Mouse (Mus musculus) limb, embryonic 11.5 days (tissue): Measurements from ENCODE around the gene Shroom2. TPM values are rescaled to one million over a fixed set of nuclear protein-coding genes. Genes with fewer than 3 reads are reported as not detected.

Source experiments
- ATAC-seq: fragments of 200-750 bp; cut with Nextera tagmentation; 2 replicates; pipeline ENCODE4 v1.8.0; 2017; ENCODE audit warnings: low read depth; ENCODE audit not compliant: insufficient number of reproducible peaks, low FRiP score, low TSS enrichment
- DNase-seq: peaks from one replicate; pipeline ENCODE4 v3.0.0-alpha.2; 2015; ENCODE audit warnings: low spot score
- H3K27ac ChIP-seq: fragments of 300-500 bp; sonication (generic); replicated peaks from 2 replicates; pipeline ENCODE4 v1.5.1; 2014; ENCODE audit warnings: low read depth, mild to moderate bottlenecking, low read length
- H3K27me3 ChIP-seq: fragments of 300-500 bp; sonication (generic); 2 replicates; pipeline ENCODE4 v1.6.1; 2014; ENCODE audit warnings: mild to moderate bottlenecking, low read length, mixed read lengths; ENCODE audit not compliant: control insufficient read depth, insufficient read depth
- H3K36me3 ChIP-seq: fragments of 300-500 bp; sonication (generic); 2 replicates; pipeline ENCODE4 v1.6.1; 2014; ENCODE audit warnings: mild to moderate bottlenecking, low read length, moderate library complexity, mixed read lengths; ENCODE audit not compliant: control insufficient read depth, insufficient read depth
- H3K4me1 ChIP-seq: fragments of 300-500 bp; sonication (generic); 2 replicates; pipeline ENCODE4 v1.6.1; 2014; ENCODE audit warnings: low read length, mixed read lengths; ENCODE audit not compliant: control insufficient read depth, insufficient read depth
- H3K4me2 ChIP-seq: fragments of 300-500 bp; sonication (generic); 2 replicates; pipeline ENCODE4 v1.6.1; 2014; ENCODE audit warnings: low read depth, mild to moderate bottlenecking, moderate library complexity; ENCODE audit not compliant: severe bottlenecking
- H3K4me3 ChIP-seq: fragments of 300-500 bp; sonication (generic); 2 replicates; pipeline ENCODE4 v1.5.1; 2014; ENCODE audit warnings: low read depth, low read length
- H3K9ac ChIP-seq: fragments of 300-500 bp; sonication (generic); 2 replicates; pipeline ENCODE4 v1.6.1; 2014; ENCODE audit warnings: mild to moderate bottlenecking, low read length
- H3K9me3 ChIP-seq: fragments of 300-500 bp; sonication (generic); 2 replicates; pipeline ENCODE4 v1.6.1; 2016; ENCODE audit warnings: low read length; ENCODE audit not compliant: control insufficient read depth
- WGBS: fragments of 180-500 bp; shearing (Covaris S2); extraction: QIAGEN DNeasy Blood & Tissue Kit; methylation state at CpG from one replicate; pipeline ENCODE4 v1.1.7; 2014; 5-methylcytosine and 5-hydroxymethylcytosine counted together
- polyA plus RNA-seq: library from polyadenylated mRNA; unstranded; fragments of >200 nt; fragmentation: Nextera tagmentation; extraction: Ambion mirVana; gene quantifications from 2 replicates; pipeline ENCODE4 v1.2.1, GENCODE M21; 2014

Gene Shroom2
- 6.6 and 8.4 TPM in 2 replicates for polyA plus RNA-seq

GRCm38 (mm10) chrX:152768891-152769599 lies at the start of gene Shroom2:
Gene Shroom2 (minus strand): TSS chrX:152769465.
- H3K27ac ChIP-seq: no peak within 1 kb of the TSS
- DNase-seq (peak; percentile 46), ATAC-seq (peak; percentile 70)
- H3K27me3 ChIP-seq: peaks cover 18% of the 10 kb centered on the region
- H3K36me3 ChIP-seq: no peaks in the 10 kb centered on the region
- no peaks in the 10 kb centered on the region for H3K9me3 ChIP-seq
- H3K4me2 ChIP-seq: peak within 1 kb of the TSS; percentile 47
- H3K4me3 ChIP-seq: peak within 1 kb of the TSS; percentile 49
- 12% methylated on average over 49 of the region's 55 CpGs for WGBS
- H3K4me1 ChIP-seq: no peaks in the 10 kb centered on the region
- peak within 1 kb of the TSS; percentile 59 for H3K9ac ChIP-seq

DNA sequence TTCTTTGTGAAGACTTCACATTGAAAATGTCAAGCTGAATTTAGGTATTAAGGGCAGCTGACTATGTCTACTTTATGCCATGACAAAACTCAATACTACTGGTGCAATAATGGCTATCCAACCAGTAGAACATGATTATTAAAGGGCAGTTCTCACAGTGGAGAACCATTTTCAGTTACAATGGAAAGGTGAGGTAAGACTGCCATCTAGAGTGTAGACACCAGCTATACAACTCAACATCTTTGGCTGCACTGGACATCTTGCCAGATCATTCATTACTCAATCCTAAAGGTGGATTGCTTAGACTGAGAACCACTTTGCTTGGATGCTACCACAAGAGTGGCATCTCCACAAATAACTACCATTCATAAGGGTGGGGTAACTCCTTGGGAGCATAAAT lies 49.7 kb upstream of the Shroom2 start:
- no peaks in the 10 kb centered on the region for H3K9me3 ChIP-seq
- H3K4me2 ChIP-seq: no peak overlapping the region
- H3K4me3 ChIP-seq: no peak overlapping the region
- H3K27me3 ChIP-seq: no peaks in the 10 kb centered on the region
- no peak overlapping the region for H3K27ac ChIP-seq
- no peak overlapping the region for H3K9ac ChIP-seq
- ATAC-seq (no peak), DNase-seq (no peak)
- no peaks in the 10 kb centered on the region for H3K4me1 ChIP-seq
- no peaks in the 10 kb centered on the region for H3K36me3 ChIP-seq

GRCm38 (mm10) chrX:152813339-152813738 lies 44.1 kb upstream of the Shroom2 start:
- Histone ChIP-seq H3K27me3 (no peaks in the 10 kb centered on the region; the same call in 1 of the 2 replicates), H3K4me3 (no peak overlapping the region), H3K4me1 (no peaks in the 10 kb centered on the region), H3K36me3 (no peaks in the 10 kb centered on the region), H3K9ac (no peak overlapping the region), H3K4me2 (no peak overlapping the region), H3K27ac (no peak overlapping the region), H3K9me3 (no peaks in the 10 kb centered on the region)
- WGBS: 82% methylated on average over 3 of the region's 3 CpGs
- DNase-seq (no peak), ATAC-seq (no peak)

DNA sequence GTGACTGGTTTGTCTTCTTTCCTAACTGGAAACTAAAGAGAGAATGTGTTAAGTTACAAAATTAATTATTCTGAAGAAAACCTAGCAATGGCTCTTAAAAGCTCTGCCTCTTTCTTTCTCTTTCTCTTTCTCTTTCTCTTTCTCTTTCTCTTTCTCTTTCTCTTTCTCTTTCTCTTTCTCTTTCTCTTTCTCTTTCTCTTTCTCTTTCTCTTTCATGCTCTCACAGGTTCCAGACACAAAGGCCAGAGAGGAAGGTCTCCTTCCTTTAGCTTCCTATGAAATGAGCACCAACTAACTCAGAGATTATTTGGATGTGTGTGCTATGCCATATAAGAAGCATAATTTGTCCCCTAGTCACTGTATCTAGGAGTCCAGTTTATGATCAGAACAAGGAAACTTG lies 36.1 kb upstream of the Shroom2 start:
- Histone ChIP-seq H3K27ac (no peak overlapping the region), H3K9ac (no peak overlapping the region), H3K9me3 (no peaks in the 10 kb centered on the region), H3K4me1 (no peaks in the 10 kb centered on the region), H3K4me2 (no peak overlapping the region), H3K36me3 (no peaks in the 10 kb centered on the region), H3K4me3 (no peak overlapping the region), H3K27me3 (peaks cover 3% of the 10 kb centered on the region; the same call in 1 of the 2 replicates)
- DNase-seq: no peak
- ATAC-seq: no peak

DNA sequence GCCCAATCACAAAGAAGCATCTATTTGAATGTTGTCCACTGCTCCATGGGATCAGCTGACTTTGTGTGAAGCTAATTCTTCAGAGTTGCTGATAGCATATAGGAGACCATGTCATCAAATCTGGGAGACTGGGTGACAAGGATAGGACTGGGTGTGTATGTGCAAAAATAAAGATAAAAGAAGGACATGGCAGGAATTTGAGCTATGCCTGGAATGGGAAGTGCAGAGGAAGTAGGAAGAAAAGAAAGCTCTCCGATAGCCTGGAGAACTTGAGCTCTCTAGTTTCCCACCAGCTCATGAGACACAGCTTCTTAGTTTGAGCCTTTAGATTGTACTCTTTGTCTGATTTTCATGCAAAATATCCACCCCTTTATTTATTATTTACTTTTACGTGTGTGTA lies 19.3 kb upstream of the Shroom2 start:
- Histone ChIP-seq H3K27me3 (peaks cover 4% of the 10 kb centered on the region; the same call in 1 of the 2 replicates), H3K4me3 (no peak overlapping the region), H3K9me3 (no peaks in the 10 kb centered on the region), H3K36me3 (no peaks in the 10 kb centered on the region), H3K4me2 (no peak overlapping the region), H3K9ac (no peak overlapping the region), H3K27ac (no peak overlapping the region), H3K4me1 (no peaks in the 10 kb centered on the region)
- ATAC-seq (no peak), DNase-seq (no peak)
- WGBS: 75% methylated on average over 2 of the region's 2 CpGs

GRCm38 (mm10) chrX:152788129-152788528 lies 18.9 kb upstream of the Shroom2 start:
- Histone ChIP-seq H3K36me3 (no peaks in the 10 kb centered on the region), H3K4me1 (no peaks in the 10 kb centered on the region), H3K9me3 (no peaks in the 10 kb centered on the region), H3K27me3 (peaks cover 4% of the 10 kb centered on the region; the same call in 1 of the 2 replicates), H3K4me3 (no peak overlapping the region), H3K4me2 (no peak overlapping the region), H3K27ac (no peak overlapping the region), H3K9ac (no peak overlapping the region)
- no peak for ATAC-seq
- WGBS: 75% methylated on average over 1 of the region's 1 CpGs
- no peak for DNase-seq

GRCm38 (mm10) chrX:152781720-152782403 lies 12.6 kb upstream of the Shroom2 start, which contains the start of gene Gpr143:
Gene Gpr143 (plus strand): TSS chrX:152781921.
- WGBS: 25% methylated on average over 26 of the region's 26 CpGs
- DNase-seq: peak; percentile 32
- no peaks in the 10 kb centered on the region for H3K9me3 ChIP-seq
- H3K4me3 ChIP-seq: 0 out of 2 replicates have a peak within 1 kb of the TSS, but pooled peaks have one; percentile 10
- H3K27ac ChIP-seq: no peak within 1 kb of the TSS
- H3K9ac ChIP-seq: no peak within 1 kb of the TSS
- peaks cover 8% of the 10 kb centered on the region; the same call in 1 of the 2 replicates for H3K27me3 ChIP-seq
- H3K4me1 ChIP-seq: no peaks in the 10 kb centered on the region
- H3K4me2 ChIP-seq: peak within 1 kb of the TSS; percentile 38
- ATAC-seq: no peak
- no peaks in the 10 kb centered on the region for H3K36me3 ChIP-seq

DNA sequence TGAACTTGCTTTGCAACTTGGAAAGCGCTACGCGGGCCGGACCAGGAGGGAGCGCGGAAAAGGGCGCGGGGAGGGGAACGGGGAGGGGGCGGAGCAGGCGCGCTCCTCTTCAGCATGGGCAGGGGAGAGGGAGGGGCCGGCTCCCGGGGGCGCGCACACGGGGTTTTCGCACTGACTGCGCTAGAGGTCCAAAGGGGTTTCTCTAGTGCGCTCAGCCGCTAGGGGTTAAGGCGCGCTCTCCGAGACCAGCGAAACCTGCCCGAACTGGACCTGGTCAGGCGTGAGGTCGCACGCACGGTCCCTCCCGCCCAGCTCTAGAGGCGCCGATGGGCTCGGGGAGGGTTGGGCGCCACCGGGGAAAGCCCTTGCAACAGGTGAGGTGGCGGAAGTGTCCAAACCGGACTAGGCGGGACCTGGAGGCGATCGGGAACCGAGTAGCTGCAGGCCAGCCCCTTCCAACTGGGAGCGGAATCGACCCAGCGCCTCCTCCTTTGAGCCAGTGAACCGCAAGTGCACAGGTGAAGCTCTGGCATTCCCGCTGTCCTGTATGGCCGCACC lies 414 bp upstream of the Shroom2 start:
- peaks cover 18% of the 10 kb centered on the region for H3K27me3 ChIP-seq
- DNase-seq: peak; percentile 82
- peak overlapping the region; percentile 59 for H3K9ac ChIP-seq
- no peaks in the 10 kb centered on the region for H3K9me3 ChIP-seq
- H3K4me2 ChIP-seq: peak overlapping the region; percentile 47
- 13% methylated on average over 30 of the region's 48 CpGs for WGBS
- ATAC-seq: peak; percentile 94
- peak overlapping the region; percentile 49 for H3K4me3 ChIP-seq
- H3K27ac ChIP-seq: no peak overlapping the region
- no peaks in the 10 kb centered on the region for H3K4me1 ChIP-seq
- H3K36me3 ChIP-seq: no peaks in the 10 kb centered on the region
